ENCODE assay signal across 7 mouse cellular contexts in genomic region chr14:34309907-34310233, GRCm38 (mm10). TPM values are rescaled to one million over a fixed set of nuclear protein-coding genes. Genes with fewer than 3 reads are reported as not detected.
DNase-seq lines count a peak whose midpoint lies in the region; ATAC-seq and TF ChIP-seq lines count a peak whose summit lies in the region.

No protein-coding gene starts in this region.

- 8% methylated on average over 5 of the region's 5 CpGs for WGBS in lung, embryonic 14.5 days
- WGBS in embryonic facial prominence, embryonic 15.5 days = 7% methylated on average over 5 of the region's 5 CpGs
- 8% methylated on average over 5 of the region's 5 CpGs for WGBS in intestine, embryonic 16.5 days
- WGBS in neural tube, embryonic 14.5 days = 10% methylated on average over 5 of the region's 5 CpGs

- H3K27me3 ChIP-seq in lung, embryonic 14.5 days (ENCODE audit: insufficient read depth, low read length) = no peaks in the 10 kb centered on the region
- H3K27me3 ChIP-seq in embryonic facial prominence, embryonic 15.5 days = no peaks in the 10 kb centered on the region
- H3K27me3 ChIP-seq in intestine, embryonic 16.5 days (replicated peaks; ENCODE audit: control insufficient read depth, insufficient read depth, low read length) = no peaks in the 10 kb centered on the region
- no peaks in the 10 kb centered on the region for H3K27me3 ChIP-seq in neural tube, embryonic 14.5 days (ENCODE audit: control insufficient read depth, insufficient read depth, low read length)

- peak overlapping the region; percentile 72 for H3K4me2 ChIP-seq in lung, embryonic 14.5 days
- peak overlapping the region; percentile 69 for H3K4me2 ChIP-seq in embryonic facial prominence, embryonic 15.5 days (replicated peaks)
- peak overlapping the region; percentile 48 for H3K4me2 ChIP-seq in intestine, embryonic 16.5 days (ENCODE audit: low read depth, low read length)
- H3K4me2 ChIP-seq in neural tube, embryonic 14.5 days (ENCODE audit: low read depth, low read length) = peak overlapping the region; percentile 89

- no peaks in the 10 kb centered on the region for H3K36me3 ChIP-seq in lung, embryonic 14.5 days (ENCODE audit: insufficient read depth)
- no peaks in the 10 kb centered on the region for H3K36me3 ChIP-seq in embryonic facial prominence, embryonic 15.5 days
- H3K36me3 ChIP-seq in intestine, embryonic 16.5 days (ENCODE audit: control insufficient read depth, insufficient read depth, low read length) = no peaks in the 10 kb centered on the region
- no peaks in the 10 kb centered on the region for H3K36me3 ChIP-seq in neural tube, embryonic 14.5 days (ENCODE audit: control insufficient read depth, insufficient read depth, low read length)

- peak overlapping the region; percentile 83 for H3K9ac ChIP-seq in lung, embryonic 14.5 days
- peak overlapping the region; percentile 50 for H3K9ac ChIP-seq in embryonic facial prominence, embryonic 15.5 days
- peak overlapping the region; percentile 75 for H3K9ac ChIP-seq in intestine, embryonic 16.5 days (ENCODE audit: low read depth, low read length)
- peak overlapping the region; percentile 93 for H3K9ac ChIP-seq in neural tube, embryonic 14.5 days (replicated peaks; ENCODE audit: low read depth, low read length)

- H3K9me3 ChIP-seq in lung, embryonic 14.5 days (ENCODE audit: low read depth, low read length) = no peaks in the 10 kb centered on the region
- no peaks in the 10 kb centered on the region for H3K9me3 ChIP-seq in embryonic facial prominence, embryonic 15.5 days (replicated peaks)
- no peaks in the 10 kb centered on the region for H3K9me3 ChIP-seq in intestine, embryonic 16.5 days (ENCODE audit: control insufficient read depth, low read length)
- no peaks in the 10 kb centered on the region for H3K9me3 ChIP-seq in neural tube, embryonic 14.5 days (ENCODE audit: control insufficient read depth, low read length)

- no peak for TF ChIP-seq CTCF in lung, embryonic 14.5 days (IDR thresholded peaks at IDR 0.05; ENCODE audit: low read depth)

- intact Hi-C loops in gastrocnemius, postnatal 36 days (cut with DNase I) = loop anchor here (2.0 to 5.0 kb wide), 2 partner anchors 38 to 53 kb away; no protein-coding TSS in a partner anchor

- no peaks in the 10 kb centered on the region for H3K4me1 ChIP-seq in lung, embryonic 14.5 days (ENCODE audit: insufficient read depth)
- peaks cover 19% of the 10 kb centered on the region for H3K4me1 ChIP-seq in embryonic facial prominence, embryonic 15.5 days
- peaks cover 17% of the 10 kb centered on the region for H3K4me1 ChIP-seq in intestine, embryonic 16.5 days (ENCODE audit: control insufficient read depth, insufficient read depth, low read length)
- peaks cover 21% of the 10 kb centered on the region; the same call in 1 of the 2 replicates for H3K4me1 ChIP-seq in neural tube, embryonic 14.5 days (ENCODE audit: control insufficient read depth, insufficient read depth, low read length)

- H3K4me3 ChIP-seq in lung, embryonic 14.5 days (ENCODE audit: low read depth, low read length) = peak overlapping the region; percentile 87
- peak overlapping the region; percentile 97 for H3K4me3 ChIP-seq in embryonic facial prominence, embryonic 15.5 days (replicated peaks)
- peak overlapping the region; percentile 98 for H3K4me3 ChIP-seq in intestine, embryonic 16.5 days (ENCODE audit: low read length)
- peak overlapping the region; percentile 96 for H3K4me3 ChIP-seq in neural tube, embryonic 14.5 days (ENCODE audit: low read depth, low read length)

- peak overlapping the region; percentile 96 for H3K27ac ChIP-seq in lung, embryonic 14.5 days (ENCODE audit: low read depth)
- H3K27ac ChIP-seq in embryonic facial prominence, embryonic 15.5 days (replicated peaks) = peak overlapping the region; percentile 96
- H3K27ac ChIP-seq in intestine, embryonic 16.5 days (ENCODE audit: low read length) = peak overlapping the region; percentile 91
- peak overlapping the region; percentile 93 for H3K27ac ChIP-seq in neural tube, embryonic 14.5 days (ENCODE audit: low read depth, low read length)

- no peak for DNase-seq in lung, embryonic 14.5 days
- no peak for DNase-seq in lung, postnatal 4 days
- DNase-seq in urinary bladder, postnatal 36 days (ENCODE audit: low spot score in 2 of 2) = no peak
- no peak for DNase-seq in gastrocnemius, postnatal 36 days

- ATAC-seq in lung, embryonic 14.5 days (ENCODE audit: insufficient read depth) = no peak
- ATAC-seq in embryonic facial prominence, embryonic 15.5 days (ENCODE audit: insufficient number of reproducible peaks, low FRiP score, low TSS enrichment, low read depth) = no peak
- ATAC-seq in intestine, embryonic 16.5 days = no peak
- ATAC-seq in neural tube, embryonic 14.5 days (ENCODE audit: low read depth) = no peak

RNA-seq across cellular contexts. Expression of gene Shld2, which starts 0.4 kb away (rescaled TPM):
- polyA plus RNA-seq in lung, embryonic 14.5 days (2014; fragmentation: Nextera tagmentation; extraction: Ambion mirVana) = 9.9 and 10.7 TPM in 2 replicates
- polyA plus RNA-seq in embryonic facial prominence, embryonic 15.5 days (2015; fragmentation: Nextera tagmentation; extraction: Ambion mirVana) = 12.2 and 13.1 TPM in 2 replicates
- 5.8 and 7.1 TPM in 2 replicates for polyA plus RNA-seq in intestine, embryonic 16.5 days (2015; fragmentation: Nextera tagmentation; extraction: Ambion mirVana)
- polyA plus RNA-seq in neural tube, embryonic 14.5 days (2014; fragmentation: Nextera tagmentation; extraction: Ambion mirVana) = 5.1 and 8.0 TPM in 2 replicates
- total RNA-seq in gastrocnemius, postnatal 36 days (2021) = 10 to 100 TPM in 1 of 2 experiments, 1 to 10 TPM in 1; 9.5 to 10.6 TPM

RNA-seq across cellular contexts. Expression of gene Glud1, which starts 0.7 kb away (rescaled TPM):
- 76.5 and 84.2 TPM in 2 replicates for polyA plus RNA-seq in lung, embryonic 14.5 days (2014; fragmentation: Nextera tagmentation; extraction: Ambion mirVana)
- 73.8 and 74.1 TPM in 2 replicates for polyA plus RNA-seq in embryonic facial prominence, embryonic 15.5 days (2015; fragmentation: Nextera tagmentation; extraction: Ambion mirVana)
- polyA plus RNA-seq in intestine, embryonic 16.5 days (2015; fragmentation: Nextera tagmentation; extraction: Ambion mirVana) = 72.9 and 73.6 TPM in 2 replicates
- polyA plus RNA-seq in neural tube, embryonic 14.5 days (2014; fragmentation: Nextera tagmentation; extraction: Ambion mirVana) = 145 and 152 TPM in 2 replicates
- total RNA-seq in gastrocnemius, postnatal 36 days (2021) = 100 to 1,000 TPM in 1 of 2 experiments, 10 to 100 TPM in 1; 99.3 to 134 TPM

RNA-seq across cellular contexts. Expression of gene Fam25c, which starts 45.4 kb away (rescaled TPM):
- polyA plus RNA-seq in lung, embryonic 14.5 days (2014; fragmentation: Nextera tagmentation; extraction: Ambion mirVana) = not detected in 2 replicates
- polyA plus RNA-seq in embryonic facial prominence, embryonic 15.5 days (2015; fragmentation: Nextera tagmentation; extraction: Ambion mirVana) = 154 and 196 TPM in 2 replicates
- not detected in 2 replicates for polyA plus RNA-seq in intestine, embryonic 16.5 days (2015; fragmentation: Nextera tagmentation; extraction: Ambion mirVana)
- not detected in 2 replicates for polyA plus RNA-seq in neural tube, embryonic 14.5 days (2014; fragmentation: Nextera tagmentation; extraction: Ambion mirVana)
- not detected for total RNA-seq in gastrocnemius, postnatal 36 days (2021)

Comparison
In these comparisons a context has a peak if more than half of its experiments do, and no peak if none do; other contexts are left out.
1. RNA of gene Fam25c, which starts 45.4 kb away (polyA plus RNA-seq): 154 to 196 TPM in embryonic facial prominence, embryonic 15.5 days; not detected in intestine, embryonic 16.5 days, not detected in lung, embryonic 14.5 days and not detected in neural tube, embryonic 14.5 days; every median in the first group is over 100 times any median in the second.
2. Peak in every context shown above with its lines, with median percentiles within 50 percentile points of each other: H3K27ac ChIP-seq, H3K4me2 ChIP-seq, H3K4me3 ChIP-seq and H3K9ac ChIP-seq.